Mouse (Mus musculus) limb, embryonic 14.5 days (tissue): Measurements from ENCODE around the gene Amy2a4. TPM values are rescaled to one million over a fixed set of nuclear protein-coding genes. Genes with fewer than 3 reads are reported as not detected.
"Not testable (repeated sequence)": the region's sequence is repeated elsewhere in the genome, so short reads cannot be mapped to it uniquely, and the experiment has no call there.

Experiments
- ATAC-seq: fragments of 200-750 bp; cut with Nextera tagmentation; 2 replicates; pipeline ENCODE4 v1.8.0; 2017; ENCODE audit warnings: low read depth, moderate number of reproducible peaks, moderate TSS enrichment; ENCODE audit not compliant: low FRiP score
- DNase-seq: peaks from one replicate; pipeline ENCODE4 v3.0.0-alpha.2; 2015; ENCODE audit warnings: low spot score
- H3K27ac ChIP-seq: fragments of 300-500 bp; sonication (generic); replicated peaks from 2 replicates; pipeline ENCODE4 v1.5.1; 2014; ENCODE audit warnings: low read depth, mild to moderate bottlenecking, low read length, moderate library complexity, mixed read lengths
- H3K27me3 ChIP-seq: fragments of 300-500 bp; sonication (generic); 2 replicates; pipeline ENCODE4 v1.6.1; 2014; ENCODE audit warnings: low read length, mixed read lengths; ENCODE audit not compliant: control insufficient read depth, insufficient read depth
- H3K36me3 ChIP-seq: fragments of 300-500 bp; sonication (generic); 2 replicates; pipeline ENCODE4 v1.6.1; 2014; ENCODE audit warnings: mild to moderate bottlenecking, low read length, moderate library complexity, mixed read lengths; ENCODE audit not compliant: control insufficient read depth, insufficient read depth
- H3K4me1 ChIP-seq: fragments of 300-500 bp; sonication (generic); 2 replicates; pipeline ENCODE4 v1.6.1; 2014; ENCODE audit warnings: antibody characterized with exemption, low read length, mixed read lengths; ENCODE audit not compliant: control insufficient read depth, insufficient read depth
- H3K4me2 ChIP-seq: fragments of 300-500 bp; sonication (generic); replicated peaks from 2 replicates; pipeline ENCODE4 v1.6.1; 2014; ENCODE audit warnings: low read depth, mild to moderate bottlenecking, low read length, moderate library complexity; ENCODE audit not compliant: severe bottlenecking
- H3K4me3 ChIP-seq: fragments of 300-500 bp; sonication (generic); replicated peaks from 2 replicates; pipeline ENCODE4 v1.5.1; 2014; ENCODE audit warnings: low read length
- H3K9ac ChIP-seq: fragments of 300-500 bp; sonication (generic); 2 replicates; pipeline ENCODE4 v1.6.1; 2014; ENCODE audit warnings: mild to moderate bottlenecking, low read depth, low read length, moderate library complexity; ENCODE audit not compliant: severe bottlenecking
- H3K9me3 ChIP-seq: fragments of 300-500 bp; sonication (generic); 2 replicates; pipeline ENCODE4 v1.6.1; 2016; ENCODE audit warnings: low read length; ENCODE audit not compliant: control insufficient read depth
- WGBS: fragments of 180-500 bp; shearing (Covaris S2); extraction: QIAGEN DNeasy Blood & Tissue Kit; methylation state at CpG from one replicate; pipeline ENCODE4 v1.1.7; 2014; 5-methylcytosine and 5-hydroxymethylcytosine counted together
- polyA plus RNA-seq, 2 experiments: library from polyadenylated mRNA; depleted of rRNA in 1 of 2; stranded (reverse) in 1 of 2; unstranded in 1 of 2; fragments of >200 nt; fragmentation: Nextera tagmentation in 1 of 2; extraction: Ambion mirVana in 1 of 2; gene quantifications; 2 replicates each; pipeline versions ENCODE4 v1.2.1 to v1.2.3; 2012 to 2014

The Amy2a4 gene
- polyA plus RNA-seq (2012; rRNA removed) (0.05 and 0.09 TPM in 2 replicates), polyA plus RNA-seq (2014; fragmentation: Nextera tagmentation; extraction: Ambion mirVana) (0.11 TPM in 1 of 2 replicates, not detected in the other)

- not testable (repeated sequence) for H3K4me1 ChIP-seq, H3K36me3 ChIP-seq
These were observed at the start of gene Amy2a4 for GRCm38 (mm10) chr3:113291349-113291748. Gene Amy2a4, minus strand, starts transcription at chr3:113291449.

GRCm38 (mm10) chr3:113323952-113324351, 32.7 kb upstream of the Amy2a4 start, which contains the start of gene Amy2a3:
Gene Amy2a3, minus strand, starts transcription at chr3:113324052.
- H3K27ac ChIP-seq, DNase-seq, H3K4me1 ChIP-seq, H3K9ac ChIP-seq, H3K9me3 ChIP-seq, H3K36me3 ChIP-seq, H3K4me2 ChIP-seq, H3K4me3 ChIP-seq, ATAC-seq, H3K27me3 ChIP-seq: not testable (repeated sequence)
- WGBS: no CpG with 5 or more reads among the region's 4 CpGs

More at GRCm38 (mm10) chr3:113291349-113291748, at the start of gene Amy2a4:
- not testable (repeated sequence) for H3K4me3 ChIP-seq, ATAC-seq, H3K27me3 ChIP-seq, H3K27ac ChIP-seq, H3K9me3 ChIP-seq, DNase-seq, H3K4me2 ChIP-seq, H3K9ac ChIP-seq
- WGBS: no CpG with 5 or more reads among the region's 4 CpGs

GRCm38 (mm10) chr3:113312937-113313336, 21.7 kb upstream of the Amy2a4 start:
- not testable (repeated sequence) for H3K27me3 ChIP-seq, H3K9me3 ChIP-seq, H3K27ac ChIP-seq, H3K4me3 ChIP-seq, H3K36me3 ChIP-seq, H3K9ac ChIP-seq, H3K4me2 ChIP-seq, DNase-seq, H3K4me1 ChIP-seq
- WGBS: no CpG with 5 or more reads among the region's 3 CpGs
- peak; percentile 26; the same call in 1 of the 2 replicates for ATAC-seq

GRCm38 (mm10) chr3:113280285-113280684, 11.0 kb downstream of the Amy2a4 start:
- not testable (repeated sequence) for H3K27ac ChIP-seq, DNase-seq

GRCm38 (mm10) chr3:113279586-113279985, 11.7 kb downstream of the Amy2a4 start:
- H3K27me3 ChIP-seq, H3K36me3 ChIP-seq, H3K27ac ChIP-seq, ATAC-seq, H3K4me2 ChIP-seq, DNase-seq, H3K4me3 ChIP-seq, H3K9me3 ChIP-seq, H3K4me1 ChIP-seq, H3K9ac ChIP-seq: not testable (repeated sequence)

More at GRCm38 (mm10) chr3:113280285-113280684, 11.0 kb downstream of the Amy2a4 start:
- not testable (repeated sequence) for H3K27me3 ChIP-seq, H3K4me1 ChIP-seq, H3K4me2 ChIP-seq, ATAC-seq, H3K4me3 ChIP-seq, H3K9me3 ChIP-seq, H3K36me3 ChIP-seq, H3K9ac ChIP-seq

- ATAC-seq, H3K9me3 ChIP-seq, H3K27me3 ChIP-seq, H3K4me1 ChIP-seq, H3K36me3 ChIP-seq, H3K4me3 ChIP-seq, H3K27ac ChIP-seq, DNase-seq, H3K9ac ChIP-seq, H3K4me2 ChIP-seq: not testable (repeated sequence)
- WGBS: no CpG with 5 or more reads among the region's 4 CpGs
These were observed 32.5 kb downstream of the Amy2a4 start, which contains the start of gene Amy2a5 for GRCm38 (mm10) chr3:113258737-113259136. Gene Amy2a5, minus strand, starts transcription at chr3:113258837.

Other genes with a start within 250 kb of the Amy2a4 start
- 0.05 TPM in 1 of 2 replicates, not detected in the other for gene Amy2a5, start 32.6 kb downstream of the Amy2a4 start, polyA plus RNA-seq (2012; rRNA removed)
- gene Amy2a5, start 32.6 kb downstream of the Amy2a4 start, polyA plus RNA-seq (2014; fragmentation: Nextera tagmentation; extraction: Ambion mirVana): 0.18 and 0.47 TPM in 2 replicates
- gene Amy2a3, start 32.6 kb upstream of the Amy2a4 start, polyA plus RNA-seq (2012; rRNA removed): 0.05 and 0.09 TPM in 2 replicates
- gene Amy2a3, start 32.6 kb upstream of the Amy2a4 start, polyA plus RNA-seq (2014; fragmentation: Nextera tagmentation; extraction: Ambion mirVana): 0.11 TPM in 1 of 2 replicates, not detected in the other
- gene Amy2a2, start 65.2 kb upstream of the Amy2a4 start, polyA plus RNA-seq (2012; rRNA removed): 0.05 and 0.09 TPM in 2 replicates
- 0.11 TPM in 1 of 2 replicates, not detected in the other for gene Amy2a2, start 65.2 kb upstream of the Amy2a4 start, polyA plus RNA-seq (2014; fragmentation: Nextera tagmentation; extraction: Ambion mirVana)
- not detected in 2 replicates for gene Amy2a1, start 241.0 kb upstream of the Amy2a4 start, polyA plus RNA-seq (2012; rRNA removed)
- gene Amy2a1, start 241.0 kb upstream of the Amy2a4 start, polyA plus RNA-seq (2014; fragmentation: Nextera tagmentation; extraction: Ambion mirVana): not detected in 2 replicates